Mouse (Mus musculus) neural tube, embryonic 11.5 days (tissue): ENCODE measurements around the gene Tbx6. TPM values are rescaled to one million over a fixed set of nuclear protein-coding genes. Genes with fewer than 3 reads are reported as not detected.

Experiments
- ATAC-seq: fragments of 200-750 bp; cut with Nextera tagmentation; 2 replicates; pipeline ENCODE4 v1.8.0; 2017; ENCODE audit warnings: moderate number of reproducible peaks, mild to moderate bottlenecking, moderate TSS enrichment, moderate library complexity; ENCODE audit not compliant: insufficient read depth, low FRiP score, low TSS enrichment
- DNase-seq: peaks from one replicate; pipeline ENCODE4 v3.0.0-alpha.2; 2015; ENCODE audit warnings: low spot score
- H3K27ac ChIP-seq: fragments of 300-500 bp; sonication (generic); 2 replicates; pipeline ENCODE4 v1.5.1; 2014; ENCODE audit warnings: low read depth, mild to moderate bottlenecking, low read length
- H3K27me3 ChIP-seq: fragments of 300-500 bp; sonication (generic); 2 replicates; pipeline ENCODE4 v1.6.1; 2014; ENCODE audit warnings: mild to moderate bottlenecking, low read length, mixed read lengths; ENCODE audit not compliant: control insufficient read depth, insufficient read depth
- H3K36me3 ChIP-seq: fragments of 300-500 bp; sonication (generic); 2 replicates; pipeline ENCODE4 v1.6.1; 2014; ENCODE audit warnings: mild to moderate bottlenecking, low read length, moderate library complexity, mixed read lengths; ENCODE audit not compliant: control insufficient read depth, insufficient read depth
- H3K4me1 ChIP-seq: fragments of 300-500 bp; sonication (generic); 2 replicates; pipeline ENCODE4 v1.6.1; 2014; ENCODE audit warnings: low read length, mixed read lengths; ENCODE audit not compliant: control insufficient read depth, insufficient read depth
- H3K4me2 ChIP-seq: fragments of 300-500 bp; sonication (generic); 2 replicates; pipeline ENCODE4 v1.6.1; 2014; ENCODE audit warnings: low read depth, mild to moderate bottlenecking, moderate library complexity
- H3K4me3 ChIP-seq: fragments of 300-500 bp; sonication (generic); 2 replicates; pipeline ENCODE4 v1.5.1; 2014; ENCODE audit warnings: low read depth, low read length
- H3K9ac ChIP-seq: fragments of 300-500 bp; sonication (generic); 2 replicates; pipeline ENCODE4 v1.6.1; 2014; ENCODE audit warnings: mild to moderate bottlenecking, low read length
- H3K9me3 ChIP-seq: fragments of 300-500 bp; sonication (generic); 2 replicates; pipeline ENCODE4 v1.6.1; 2016; ENCODE audit warnings: low read length; ENCODE audit not compliant: control insufficient read depth
- WGBS: fragments of 180-500 bp; shearing (Covaris S2); extraction: QIAGEN DNeasy Blood & Tissue Kit; methylation state at CpG from one replicate; pipeline ENCODE4 v1.1.7; 2014; 5-methylcytosine and 5-hydroxymethylcytosine counted together
- polyA plus RNA-seq: library from polyadenylated mRNA; unstranded; fragments of >200 nt; fragmentation: Nextera tagmentation; extraction: Ambion mirVana; gene quantifications from 2 replicates; pipeline ENCODE4 v1.2.1, GENCODE M21; 2014

Tbx6 gene
- polyA plus RNA-seq, 1 experiment from 2014 or later = 0.38 TPM

DNA sequence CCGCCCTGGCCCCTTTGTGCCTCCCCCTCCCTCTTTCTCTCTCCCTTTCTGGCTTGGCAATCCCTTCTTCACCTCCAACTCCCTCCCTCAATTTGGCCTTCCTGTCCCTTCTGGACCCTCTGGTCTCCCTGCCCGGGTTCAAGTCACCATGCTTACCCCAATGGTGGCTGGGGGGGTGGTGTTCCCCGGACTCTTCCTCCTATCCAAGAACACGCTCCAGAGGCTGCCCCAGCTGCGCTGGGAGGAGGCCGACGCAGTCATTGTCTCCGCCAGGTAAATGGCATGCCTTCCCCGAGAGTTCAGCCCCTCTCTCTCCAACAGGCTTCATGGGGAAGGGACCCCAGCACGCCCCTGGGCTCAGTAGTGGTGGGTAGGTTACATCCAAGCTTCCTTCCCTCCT is 42.7 kb downstream of the Tbx6 start:
- 10% methylated on average over 10 of the region's 10 CpGs for WGBS
- DNase-seq = no peak
- ATAC-seq = 0 out of 2 replicates have a peak, but pooled peaks have one; percentile 2
- Histone ChIP-seq H3K4me2 (peak overlapping the region; percentile 75), H3K9ac (peak overlapping the region; percentile 71), H3K36me3 (no peaks in the 10 kb centered on the region), H3K4me1 (peaks cover 12% of the 10 kb centered on the region), H3K9me3 (no peaks in the 10 kb centered on the region), H3K27me3 (peaks cover 5% of the 10 kb centered on the region; the same call in 1 of the 2 replicates), H3K4me3 (peak overlapping the region; percentile 46), H3K27ac (0 out of 2 replicates have a peak overlapping the region, but pooled peaks have one; percentile 62)

DNA sequence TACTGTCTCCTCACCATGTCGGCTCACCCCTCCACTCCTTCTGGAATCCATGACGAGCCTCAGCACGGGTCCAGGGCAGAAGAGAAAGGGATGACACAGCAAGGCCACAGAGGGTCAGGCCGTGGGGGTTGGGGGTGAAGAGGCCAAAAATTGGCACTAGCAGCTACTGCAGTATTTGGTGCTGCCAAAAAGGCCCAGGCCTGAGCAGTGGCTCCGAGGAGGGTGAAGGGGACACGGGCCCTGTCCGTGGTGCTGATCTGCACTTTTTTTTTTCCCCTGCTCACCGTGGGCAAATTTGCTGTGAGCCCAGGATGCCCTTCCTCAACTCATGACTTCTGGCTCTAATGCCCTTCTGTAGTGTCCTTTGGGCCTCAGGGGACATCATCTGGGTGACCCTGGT is 44.1 kb downstream of the Tbx6 start:
- Histone ChIP-seq H3K27ac (no peak overlapping the region), H3K27me3 (peaks cover 5% of the 10 kb centered on the region; the same call in 1 of the 2 replicates), H3K4me3 (no peak overlapping the region), H3K4me2 (no peak overlapping the region), H3K9ac (no peak overlapping the region), H3K4me1 (peaks cover 12% of the 10 kb centered on the region), H3K9me3 (no peaks in the 10 kb centered on the region), H3K36me3 (no peaks in the 10 kb centered on the region)
- WGBS = 19% methylated on average over 8 of the region's 8 CpGs
- peak; percentile 47 for DNase-seq
- no peak for ATAC-seq

DNA sequence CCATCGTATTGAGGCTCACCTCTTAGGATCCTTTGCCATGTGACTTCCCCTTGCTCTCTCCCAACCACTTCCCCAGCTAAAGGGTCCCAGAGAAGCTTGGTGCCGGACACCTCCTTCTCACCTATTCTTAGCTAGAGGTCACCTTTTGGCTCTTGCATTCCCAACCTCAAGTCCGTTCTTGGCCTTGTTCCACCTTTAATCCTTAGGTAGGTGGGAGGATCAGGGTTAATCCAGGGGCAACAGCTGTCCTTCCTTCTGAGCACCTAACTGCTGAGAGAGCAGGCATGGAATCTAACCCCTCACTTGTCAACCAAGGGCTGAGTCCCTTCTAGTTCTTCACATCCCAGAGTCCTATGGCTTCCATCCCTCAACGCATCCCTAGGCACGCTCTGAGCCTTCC is 44.7 kb downstream of the Tbx6 start:
- Histone ChIP-seq H3K9ac (no peak overlapping the region), H3K27ac (no peak overlapping the region), H3K9me3 (no peaks in the 10 kb centered on the region), H3K4me3 (no peak overlapping the region), H3K27me3 (peaks cover 5% of the 10 kb centered on the region; the same call in 1 of the 2 replicates), H3K36me3 (no peaks in the 10 kb centered on the region), H3K4me1 (peaks cover 12% of the 10 kb centered on the region), H3K4me2 (no peak overlapping the region)
- WGBS = 72% methylated on average over 5 of the region's 5 CpGs
- DNase-seq = no peak
- no peak for ATAC-seq

DNA sequence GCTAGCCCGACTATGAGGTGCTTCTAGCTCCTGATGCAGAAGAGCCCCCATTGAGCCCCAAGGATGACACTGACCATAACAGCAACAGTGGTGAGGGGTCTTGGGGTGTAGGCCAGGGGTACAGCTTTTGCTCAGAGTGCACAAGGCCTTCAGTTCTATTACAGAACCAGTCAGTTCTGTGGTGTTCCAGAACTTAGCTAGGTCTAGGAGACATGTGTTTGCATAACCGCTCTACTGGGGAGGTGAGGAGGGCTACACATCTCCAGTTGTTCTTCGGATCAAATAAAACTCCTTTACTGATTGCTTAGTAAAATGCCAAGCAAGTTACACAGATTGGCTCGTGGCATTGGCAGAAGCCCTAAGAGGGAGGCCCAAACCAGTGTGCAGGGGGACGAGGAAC is 50.3 kb downstream of the Tbx6 start, which contains the start of gene 4930451I11Rik:
Gene 4930451I11Rik, minus strand, starts transcription at position 101 of the 400 bp plus-strand sequence.
- ATAC-seq = no peak
- Histone ChIP-seq H3K4me3 (0 out of 2 replicates have a peak within 1 kb of the TSS, but pooled peaks have one; percentile 11), H3K4me2 (peak within 1 kb of the TSS; percentile 36), H3K4me1 (no peaks in the 10 kb centered on the region), H3K9ac (no peak within 1 kb of the TSS), H3K9me3 (no peaks in the 10 kb centered on the region), H3K27ac (no peak within 1 kb of the TSS), H3K36me3 (no peaks in the 10 kb centered on the region), H3K27me3 (no peaks in the 10 kb centered on the region)
- WGBS = 64% methylated on average over 5 of the region's 5 CpGs
- DNase-seq = no peak

DNA sequence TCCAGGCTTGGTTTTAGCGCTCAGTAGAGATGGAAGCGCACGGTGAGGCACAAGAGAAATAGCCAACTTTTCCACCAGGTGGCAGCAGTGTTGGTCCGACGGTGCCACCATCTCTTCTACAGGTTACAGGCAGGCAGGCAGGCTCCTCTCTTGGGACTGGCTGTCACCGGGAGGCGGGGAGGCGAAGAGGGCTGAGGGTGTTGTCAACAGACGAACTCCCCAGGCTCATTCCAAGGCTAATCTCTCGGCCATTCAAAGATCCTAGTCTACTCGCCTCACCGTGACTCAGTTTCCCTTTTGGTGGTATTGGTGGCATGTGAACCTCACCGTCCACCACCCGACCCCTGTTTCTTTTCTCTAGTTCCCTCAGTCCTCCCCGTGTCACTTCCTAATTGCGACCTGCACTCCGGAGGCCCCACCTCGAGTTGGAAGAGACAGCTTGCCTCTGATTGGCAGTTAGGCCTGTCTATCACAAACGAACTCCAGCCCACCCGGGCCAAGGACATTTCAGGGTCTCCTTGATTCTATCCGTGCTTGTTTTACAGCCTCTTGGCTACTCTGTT is 50.8 kb downstream of the Tbx6 start:
- DNase-seq = peak; percentile 82
- H3K27ac ChIP-seq = no peak overlapping the region
- ATAC-seq = peak; percentile 81
- 1% methylated on average over 21 of the region's 21 CpGs for WGBS
- peak overlapping the region; percentile 36 for H3K4me2 ChIP-seq
- no peaks in the 10 kb centered on the region for H3K4me1 ChIP-seq
- H3K4me3 ChIP-seq = 0 out of 2 replicates have a peak overlapping the region, but pooled peaks have one; percentile 11
- H3K36me3 ChIP-seq = no peaks in the 10 kb centered on the region
- H3K9me3 ChIP-seq = no peaks in the 10 kb centered on the region
- H3K27me3 ChIP-seq = no peaks in the 10 kb centered on the region
- H3K9ac ChIP-seq = no peak overlapping the region

DNA sequence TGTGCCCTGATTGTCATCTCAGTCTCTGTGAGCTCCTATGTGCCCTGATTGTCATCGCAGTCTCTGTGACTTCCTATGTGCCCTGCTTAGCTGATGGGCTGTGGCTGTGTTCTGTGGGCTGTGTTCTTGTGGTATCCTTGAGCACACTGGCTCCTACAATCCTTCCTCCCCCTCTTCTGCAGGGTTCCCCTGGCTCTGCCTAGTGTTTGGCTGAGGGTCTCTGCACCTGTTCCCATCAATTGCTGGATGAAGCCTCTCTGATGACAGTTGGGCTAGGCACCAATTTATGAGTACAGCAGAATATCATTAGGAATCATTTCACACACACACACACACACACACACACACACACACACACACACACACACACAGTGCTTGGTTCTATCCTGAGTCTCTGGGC is 52.0 kb downstream of the Tbx6 start:
- no peak overlapping the region for H3K4me2 ChIP-seq
- no peaks in the 10 kb centered on the region for H3K4me1 ChIP-seq
- WGBS = 96% methylated on average over 1 of the region's 1 CpGs
- ATAC-seq (no peak), DNase-seq (no peak)
- H3K4me3 ChIP-seq = no peak overlapping the region
- no peak overlapping the region for H3K9ac ChIP-seq
- no peaks in the 10 kb centered on the region for H3K9me3 ChIP-seq
- no peak overlapping the region for H3K27ac ChIP-seq
- no peaks in the 10 kb centered on the region for H3K27me3 ChIP-seq
- no peaks in the 10 kb centered on the region for H3K36me3 ChIP-seq

Other genes starting within 250 kb of the Tbx6 start
- 188 and 191 TPM in 2 replicates for gene Eif3c, start 215.1 kb upstream of the Tbx6 start, polyA plus RNA-seq
- 0.54 and 0.60 TPM in 2 replicates for gene Apobr, start 196.5 kb upstream of the Tbx6 start, polyA plus RNA-seq
- gene Cln3, start 195.7 kb upstream of the Tbx6 start, polyA plus RNA-seq = 19.8 and 21.7 TPM in 2 replicates
- gene Il27, start 186.5 kb upstream of the Tbx6 start, polyA plus RNA-seq = not detected in 2 replicates
- gene Nupr1, start 150.6 kb upstream of the Tbx6 start, polyA plus RNA-seq = 1.1 and 1.4 TPM in 2 replicates
- gene Sgf29, start 132.2 kb upstream of the Tbx6 start, polyA plus RNA-seq = 47.8 and 63.1 TPM in 2 replicates
- not detected in 2 replicates for gene Sult1a1, start 105.1 kb upstream of the Tbx6 start, polyA plus RNA-seq
- gene Bola2, start 86.1 kb upstream of the Tbx6 start, polyA plus RNA-seq = 159 and 165 TPM in 2 replicates
- 10.6 and 11.7 TPM in 2 replicates for gene Slx1b, start 85.7 kb upstream of the Tbx6 start, polyA plus RNA-seq
- 50.6 and 52.5 TPM in 2 replicates for gene Coro1a, start 73.7 kb upstream of the Tbx6 start, polyA plus RNA-seq
- 55.3 and 58.0 TPM in 2 replicates for gene Mapk3, start 21.9 kb upstream of the Tbx6 start, polyA plus RNA-seq
- 1.2 and 1.5 TPM in 2 replicates for gene Gdpd3, start 15.1 kb upstream of the Tbx6 start, polyA plus RNA-seq
- 115 and 121 TPM in 2 replicates for gene Ypel3, start 4.5 kb upstream of the Tbx6 start, polyA plus RNA-seq
- 318 and 344 TPM in 2 replicates for gene Ppp4c, start 11.0 kb downstream of the Tbx6 start, polyA plus RNA-seq
- gene Fam57b, start 16.2 kb downstream of the Tbx6 start, polyA plus RNA-seq = 14.3 and 14.4 TPM in 2 replicates
- gene 4930451I11Rik, start 50.2 kb downstream of the Tbx6 start, polyA plus RNA-seq = not detected in 2 replicates
- 4.4 and 5.6 TPM in 2 replicates for gene Doc2a, start 65.9 kb downstream of the Tbx6 start, polyA plus RNA-seq
- 21.0 and 23.4 TPM in 2 replicates for gene Hirip3, start 80.5 kb downstream of the Tbx6 start, polyA plus RNA-seq
- gene Ino80e, start 80.9 kb downstream of the Tbx6 start, polyA plus RNA-seq = 91.8 and 96.3 TPM in 2 replicates
- gene Taok2, start 103.2 kb downstream of the Tbx6 start, polyA plus RNA-seq = 33.2 and 34.0 TPM in 2 replicates
- 19.7 and 20.0 TPM in 2 replicates for gene Tmem219, start 141.4 kb downstream of the Tbx6 start, polyA plus RNA-seq
- 33.4 and 35.6 TPM in 2 replicates for gene Kctd13, start 147.4 kb downstream of the Tbx6 start, polyA plus RNA-seq
- gene Asphd1, start 168.1 kb downstream of the Tbx6 start, polyA plus RNA-seq = 0.82 and 0.87 TPM in 2 replicates
- gene Sez6l2, start 169.1 kb downstream of the Tbx6 start, polyA plus RNA-seq = 10.0 and 13.5 TPM in 2 replicates
- gene Cdipt, start 194.4 kb downstream of the Tbx6 start, polyA plus RNA-seq = 79.1 and 80.3 TPM in 2 replicates
- gene Cdiptos, start 194.6 kb downstream of the Tbx6 start, polyA plus RNA-seq = 0.47 and 1.1 TPM in 2 replicates
- gene Mvp, start 233.1 kb downstream of the Tbx6 start, polyA plus RNA-seq = 3.0 and 4.2 TPM in 2 replicates
- gene Pagr1b, start 235.0 kb downstream of the Tbx6 start, polyA plus RNA-seq = 1.1 TPM in 1 of 2 replicates, not detected in the other
- 99.6 and 105 TPM in 2 replicates for gene Pagr1a, start 235.9 kb downstream of the Tbx6 start, polyA plus RNA-seq
- gene Gm42742, start 239.6 kb downstream of the Tbx6 start, polyA plus RNA-seq = 14.3 and 19.4 TPM in 2 replicates
- gene Prrt2, start 239.7 kb downstream of the Tbx6 start, polyA plus RNA-seq = 6.2 and 6.9 TPM in 2 replicates
- 90.8 and 94.5 TPM in 2 replicates for gene Maz, start 245.6 kb downstream of the Tbx6 start, polyA plus RNA-seq